Mouse (Mus musculus) liver, embryonic 14.5 days (tissue): ENCODE results near the gene Banp. TPM values are rescaled to one million over a fixed set of nuclear protein-coding genes. Genes with fewer than 3 reads are reported as not detected.

Experiments
- ATAC-seq: fragments of 200-750 bp; cut with Nextera tagmentation; 2 replicates; pipeline ENCODE4 v1.8.0; 2017; ENCODE audit warnings: moderate number of reproducible peaks, mild to moderate bottlenecking, moderate library complexity; ENCODE audit not compliant: insufficient read depth
- DNase-seq, 3 experiments: peaks; one replicate each; pipeline ENCODE4 v3.0.0-alpha.2; 2012 to 2013; ENCODE audit warnings: low read depth in 3 of 3, low spot score in 3 of 3
- H3K27ac ChIP-seq: fragments of 300-500 bp; sonication (generic); 2 replicates; pipeline ENCODE4 v1.5.1; 2014; ENCODE audit warnings: moderate library complexity, mild to moderate bottlenecking, control low read depth, inconsistent platforms
- H3K27me3 ChIP-seq: fragments of 300-500 bp; sonication (generic); 2 replicates; pipeline ENCODE4 v1.6.1; 2014; ENCODE audit warnings: mild to moderate bottlenecking, low read length, moderate library complexity; ENCODE audit not compliant: control insufficient read depth, insufficient read depth
- H3K36me3 ChIP-seq: fragments of 300-500 bp; sonication (generic); replicated peaks from 2 replicates; pipeline ENCODE4 v1.6.1; 2014; ENCODE audit warnings: low read depth; ENCODE audit not compliant: control insufficient read depth, insufficient read depth
- H3K4me1 ChIP-seq, 2 experiments: fragments of 200-500 bp in 1 of 2; fragments of 300-500 bp in 1 of 2; sonication (generic) in 1 of 2; replicated peaks; 2 replicates each; pipeline ENCODE4 v1.6.1; 2012 to 2014; ENCODE audit warnings: antibody characterized with exemption in 1 of 2, inconsistent platforms in 1 of 2, low read length in 1 of 2; ENCODE audit not compliant: control insufficient read depth in 2 of 2, insufficient read depth in 2 of 2
- H3K4me2 ChIP-seq: fragments of 300-500 bp; sonication (generic); 2 replicates; pipeline ENCODE4 v1.6.1; 2014; ENCODE audit warnings: low read depth, mild to moderate bottlenecking, control low read depth, moderate library complexity
- H3K4me3 ChIP-seq, 2 experiments: fragments of 200-500 bp in 1 of 2; fragments of 300-500 bp in 1 of 2; sonication (generic) in 1 of 2; 2 replicates each; pipeline ENCODE4 v1.5.1; 2012 to 2014; ENCODE audit warnings: low read depth in 2 of 2, low read length in 2 of 2, mild to moderate bottlenecking in 2 of 2, control low read depth in 1 of 2, inconsistent platforms in 1 of 2, moderate library complexity in 1 of 2; ENCODE audit not compliant: insufficient read depth in 1 of 2
- H3K9ac ChIP-seq: fragments of 300-500 bp; sonication (generic); replicated peaks from 2 replicates; pipeline ENCODE4 v1.6.1; 2014; ENCODE audit warnings: mild to moderate bottlenecking, control low read depth, moderate library complexity
- H3K9me3 ChIP-seq: fragments of 300-500 bp; sonication (generic); 2 replicates; pipeline ENCODE4 v1.6.1; 2016; ENCODE audit warnings: low read length, mixed read lengths; ENCODE audit not compliant: control insufficient read depth
- CTCF ChIP-seq: IDR thresholded peaks from 2 replicates; pipeline ENCODE4 v1.5.1; 2016; ENCODE audit warnings: antibody characterized with exemption, low read depth, control low read depth
- EP300 ChIP-seq: IDR thresholded peaks from 2 replicates; pipeline ENCODE4 v1.6.1; 2016; ENCODE audit warnings: antibody characterized with exemption, low read depth
- WGBS: fragments of 180-500 bp; shearing (Covaris S2); extraction: QIAGEN DNeasy Blood & Tissue Kit; methylation state at CpG from one replicate; pipeline ENCODE4 v1.1.7; 2014; ENCODE audit not compliant: insufficient replicate concordance; 5-methylcytosine and 5-hydroxymethylcytosine counted together
- polyA plus RNA-seq, 2 experiments: library from polyadenylated mRNA; depleted of rRNA in 1 of 2; stranded (reverse) in 1 of 2; unstranded in 1 of 2; fragments of >200 nt; fragmentation: Nextera tagmentation in 1 of 2; extraction: Ambion mirVana in 1 of 2; gene quantifications; 2 replicates each; pipeline versions ENCODE4 v1.2.1 to v1.2.3; 2012 to 2014

The Banp gene
- polyA plus RNA-seq, 2 experiments = 13.6 to 20.8 TPM

DNA sequence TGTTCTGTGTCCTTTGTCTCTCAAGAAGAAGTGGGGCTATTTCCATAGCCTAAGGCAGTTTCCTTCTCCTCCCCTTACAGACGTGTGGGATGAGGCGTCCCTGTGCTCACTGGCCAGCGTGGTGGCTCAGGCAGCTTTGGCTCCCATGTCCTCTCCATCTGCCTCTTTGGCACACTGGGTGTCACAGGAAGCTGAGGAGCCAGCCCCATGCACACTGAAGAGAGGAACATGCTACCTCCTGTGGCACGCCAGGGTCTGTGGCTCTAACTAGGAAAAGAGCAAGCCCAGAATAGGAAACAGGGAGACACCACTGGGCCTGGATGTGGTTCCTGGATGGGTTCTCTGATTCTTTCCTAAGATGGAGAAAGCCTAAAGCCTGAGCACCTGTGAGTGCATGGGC, 99.7 kb downstream of the Banp start:
- Histone ChIP-seq H3K9ac (no peak overlapping the region), H3K27ac (no peak overlapping the region), H3K4me3 (no peak overlapping the region), H3K27me3 (no peaks in the 10 kb centered on the region; the same call in 1 of the 2 replicates), H3K36me3 (no peaks in the 10 kb centered on the region), H3K4me1 (no peaks in the 10 kb centered on the region), H3K9me3 (no peaks in the 10 kb centered on the region), H3K4me2 (no peak overlapping the region)
- 72% methylated on average over 4 of the region's 4 CpGs for WGBS
- ATAC-seq (no peak), DNase-seq (no peak)
- TF ChIP-seq EP300 (no peak), CTCF (no peak)

DNA sequence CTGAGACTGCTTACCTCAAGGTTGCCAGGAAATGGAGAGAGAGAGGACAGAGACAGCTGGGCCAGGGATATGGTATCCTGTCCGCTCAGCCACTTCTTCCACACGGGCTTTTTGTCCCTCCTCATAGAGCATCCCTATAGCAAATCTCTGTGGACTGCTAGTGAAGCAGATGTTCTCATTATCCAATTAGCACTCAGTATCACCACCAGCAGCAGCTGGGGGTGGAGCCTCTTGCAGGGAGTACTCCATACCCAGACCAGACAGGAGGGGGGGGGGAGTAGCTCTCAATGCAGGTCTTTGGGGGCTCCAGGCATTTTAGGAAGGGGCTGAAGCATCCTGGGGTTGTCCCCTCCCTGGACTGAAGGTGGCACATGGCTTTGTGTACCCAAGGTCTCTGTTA, 100.4 kb downstream of the Banp start:
- DNase-seq (no peak), ATAC-seq (no peak)
- no peaks in the 10 kb centered on the region for H3K9me3 ChIP-seq
- 35% methylated on average over 2 of the region's 2 CpGs for WGBS
- H3K9ac ChIP-seq = no peak overlapping the region
- no peaks in the 10 kb centered on the region for H3K4me1 ChIP-seq
- H3K27me3 ChIP-seq = no peaks in the 10 kb centered on the region; the same call in 1 of the 2 replicates
- TF ChIP-seq CTCF (no peak), EP300 (no peak)
- H3K4me2 ChIP-seq = no peak overlapping the region
- no peak overlapping the region for H3K27ac ChIP-seq
- no peaks in the 10 kb centered on the region for H3K36me3 ChIP-seq
- no peak overlapping the region for H3K4me3 ChIP-seq

DNA sequence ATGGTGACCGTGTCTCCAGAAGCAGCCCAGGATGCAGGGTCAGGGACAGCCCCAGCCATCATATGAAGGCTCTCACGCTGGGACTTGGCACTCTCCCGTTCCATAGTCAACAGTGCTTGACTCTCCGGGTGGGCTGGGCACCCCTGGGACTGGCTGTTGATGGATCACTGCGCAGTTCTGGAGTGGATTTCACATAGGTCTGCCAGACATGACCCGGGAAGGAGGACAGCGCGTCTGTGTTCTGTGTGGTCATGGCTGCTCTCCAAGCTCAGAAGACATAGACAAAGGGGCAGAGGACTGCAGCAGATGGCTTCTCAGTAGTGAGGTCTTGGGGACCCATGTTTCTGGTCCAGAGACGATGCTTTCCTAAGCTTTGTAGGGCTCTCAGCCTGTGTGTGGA, 101.1 kb downstream of the Banp start:
- no peak overlapping the region for H3K4me3 ChIP-seq
- DNase-seq = no peak
- no peak for ATAC-seq
- TF ChIP-seq CTCF (no peak), EP300 (no peak)
- no peaks in the 10 kb centered on the region for H3K9me3 ChIP-seq
- no peak overlapping the region for H3K4me2 ChIP-seq
- H3K9ac ChIP-seq = no peak overlapping the region
- WGBS = 76% methylated on average over 9 of the region's 9 CpGs
- no peaks in the 10 kb centered on the region; the same call in 1 of the 2 replicates for H3K27me3 ChIP-seq
- H3K27ac ChIP-seq = no peak overlapping the region
- no peaks in the 10 kb centered on the region for H3K36me3 ChIP-seq
- no peaks in the 10 kb centered on the region for H3K4me1 ChIP-seq

DNA sequence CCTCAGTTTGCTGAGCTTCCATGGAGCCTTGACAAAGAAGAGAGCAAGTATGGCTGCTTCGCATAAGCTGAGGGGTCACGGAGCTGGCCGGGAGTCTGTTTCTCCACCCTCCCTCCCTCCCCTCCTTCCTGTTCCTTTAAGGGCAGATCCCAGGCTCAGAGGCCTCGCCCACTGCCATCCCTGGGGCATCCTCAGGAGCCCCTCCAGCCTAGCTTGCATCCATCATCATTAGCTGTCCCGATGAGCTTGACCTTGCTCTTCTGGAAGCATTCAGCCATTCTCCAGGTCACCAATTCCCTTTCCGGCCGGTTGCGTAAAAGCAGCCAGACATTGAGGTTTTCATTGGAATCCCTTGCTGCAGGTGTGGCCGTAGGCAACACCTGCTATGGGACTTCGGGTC, 105.8 kb downstream of the Banp start:
- Histone ChIP-seq H3K27ac (no peak overlapping the region), H3K27me3 (no peaks in the 10 kb centered on the region), H3K9ac (no peak overlapping the region; the same call in 1 of the 2 replicates), H3K4me2 (no peak overlapping the region), H3K4me1 (no peaks in the 10 kb centered on the region), H3K36me3 (no peaks in the 10 kb centered on the region), H3K4me3 (no peak overlapping the region), H3K9me3 (no peaks in the 10 kb centered on the region)
- ATAC-seq = no peak
- no peak for TF ChIP-seq CTCF
- TF ChIP-seq EP300 = no peak
- 55% methylated on average over 10 of the region's 10 CpGs for WGBS
- no peak for DNase-seq

DNA sequence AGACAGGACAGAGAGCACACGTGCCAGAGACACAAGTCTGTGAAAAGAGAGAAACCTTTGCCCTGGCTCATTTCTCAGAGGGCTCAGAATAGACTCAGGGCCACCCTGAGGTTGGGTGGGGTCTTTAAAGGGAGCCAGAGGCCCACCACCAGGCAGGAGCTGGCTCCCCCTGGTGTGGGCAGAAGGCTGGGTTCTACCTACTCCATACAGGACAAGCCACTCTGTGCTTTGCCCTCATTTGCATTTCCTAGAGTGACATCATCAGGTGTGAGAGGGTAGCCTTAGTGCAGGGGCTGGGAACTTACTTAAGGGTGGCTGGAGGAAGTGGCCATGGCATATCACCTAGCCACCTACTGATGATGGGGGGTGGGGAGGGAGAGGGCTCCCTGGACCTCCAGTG, 106.6 kb downstream of the Banp start:
- Histone ChIP-seq H3K4me2 (no peak overlapping the region), H3K36me3 (no peaks in the 10 kb centered on the region), H3K4me1 (no peaks in the 10 kb centered on the region), H3K9me3 (no peaks in the 10 kb centered on the region), H3K4me3 (no peak overlapping the region), H3K9ac (no peak overlapping the region), H3K27me3 (no peaks in the 10 kb centered on the region), H3K27ac (no peak overlapping the region)
- TF ChIP-seq CTCF (no peak), EP300 (no peak)
- DNase-seq (no peak), ATAC-seq (no peak)
- 17% methylated on average over 1 of the region's 1 CpGs for WGBS

DNA sequence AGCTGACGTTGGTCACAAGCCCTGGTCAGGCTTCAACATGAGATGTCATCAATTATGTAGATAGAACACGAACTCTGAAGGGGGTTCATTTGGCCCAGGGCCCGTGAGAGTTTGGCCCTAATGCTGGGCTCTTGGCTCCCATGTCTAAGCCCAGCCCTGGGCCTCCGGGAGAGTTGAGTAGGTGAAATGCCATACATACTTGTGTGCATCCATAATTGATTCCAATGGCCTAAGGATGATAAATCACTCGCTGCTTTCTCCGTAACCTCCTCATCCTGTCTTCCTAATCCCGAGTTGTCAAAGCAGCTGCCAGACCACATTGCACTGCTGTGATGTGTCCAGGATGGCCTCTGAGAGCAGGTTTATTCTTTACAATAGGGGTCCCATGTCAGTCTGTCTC, 107.3 kb downstream of the Banp start:
- no peak for ATAC-seq
- Histone ChIP-seq H3K4me2 (no peak overlapping the region), H3K36me3 (no peaks in the 10 kb centered on the region), H3K27ac (no peak overlapping the region), H3K9me3 (no peaks in the 10 kb centered on the region), H3K27me3 (no peaks in the 10 kb centered on the region), H3K4me1 (no peaks in the 10 kb centered on the region), H3K4me3 (no peak overlapping the region), H3K9ac (no peak overlapping the region)
- 62% methylated on average over 7 of the region's 7 CpGs for WGBS
- DNase-seq = no peak
- no peak for TF ChIP-seq CTCF
- TF ChIP-seq EP300 = no peak
